Mouse (Mus musculus) thymus, adult 2 months (tissue): ENCODE data around the gene Zmynd19. TPM values are rescaled to one million over a fixed set of nuclear protein-coding genes. Genes with fewer than 3 reads are reported as not detected.
A peak's percentile ranks its signal among the peaks of the same experiment; 100 is the strongest.

ENCODE experiments used
- DNase-seq: peaks from one replicate; pipeline ENCODE4 v3.0.0; 2021
- H3K27ac ChIP-seq: fragments of 200-500 bp; 2 replicates; pipeline ENCODE4 v1.5.1; 2012; ENCODE audit warnings: low read length, control low read depth; ENCODE audit not compliant: control insufficient read depth, insufficient read depth
- H3K27me3 ChIP-seq: fragments of 200-500 bp; 2 replicates; pipeline ENCODE4 v1.6.1; 2012; ENCODE audit warnings: mild to moderate bottlenecking, low read length, moderate library complexity, mixed read lengths; ENCODE audit not compliant: control insufficient read depth, insufficient read depth
- H3K36me3 ChIP-seq: fragments of 200-500 bp; 2 replicates; pipeline ENCODE4 v1.6.1; 2012; ENCODE audit warnings: mild to moderate bottlenecking, low read length, moderate library complexity; ENCODE audit not compliant: control insufficient read depth, insufficient read depth
- H3K4me1 ChIP-seq: fragments of 200-500 bp; replicated peaks from 2 replicates; pipeline ENCODE4 v1.6.1; 2012; ENCODE audit warnings: low read length; ENCODE audit not compliant: control insufficient read depth, insufficient read depth
- H3K4me3 ChIP-seq: fragments of 200-500 bp; 2 replicates; pipeline ENCODE4 v1.5.1; 2012; ENCODE audit warnings: mild to moderate bottlenecking, low read length, control low read depth, moderate library complexity; ENCODE audit not compliant: control insufficient read depth, insufficient read depth
- CTCF ChIP-seq: fragments of 200-500 bp; IDR thresholded peaks from 2 replicates; pipeline ENCODE4 v1.5.1; 2012; ENCODE audit warnings: mild to moderate bottlenecking, control low read depth, low read length, moderate library complexity, borderline replicate concordance; ENCODE audit not compliant: control insufficient read depth, poor library complexity, insufficient read depth; ENCODE audit errors: extremely low read depth
- POLR2A ChIP-seq: fragments of 200-500 bp; IDR thresholded peaks from 2 replicates; pipeline ENCODE4 v1.6.1; 2012; ENCODE audit warnings: mild to moderate bottlenecking, low read length, control low read depth, moderate library complexity; ENCODE audit not compliant: control insufficient read depth, poor library complexity, insufficient read depth; ENCODE audit errors: extremely low read depth
- WGBS: fragments of 180-500 bp; shearing (Covaris S2); methylation state at CpG from one replicate; pipeline ENCODE4 v1.1.7; 2018; 5-methylcytosine and 5-hydroxymethylcytosine counted together
- polyA plus RNA-seq: library from polyadenylated mRNA; depleted of rRNA; stranded (reverse); fragments of >200 nt; gene quantifications from 2 replicates; pipeline ENCODE4 v1.2.3, GENCODE M21; 2012

The Zmynd19 gene
- polyA plus RNA-seq, 1 experiment, result 11.0 TPM

GRCm38 (mm10) chr2:24912189-24912588, 37.4 kb upstream of the Zmynd19 start:
- Histone ChIP-seq H3K36me3 (peaks cover 4% of the 10 kb centered on the region; the same call in 1 of the 2 replicates), H3K4me3 (no peak overlapping the region), H3K27ac (no peak overlapping the region), H3K27me3 (no peaks in the 10 kb centered on the region), H3K4me1 (no peaks in the 10 kb centered on the region)
- TF ChIP-seq CTCF, result no peak
- TF ChIP-seq POLR2A, result no peak
- no peak for DNase-seq
- WGBS, result 96% methylated on average over 4 of the region's 4 CpGs

- H3K4me3 ChIP-seq, result no peak overlapping the region
- no peak for DNase-seq
- H3K36me3 ChIP-seq, result peaks cover 4% of the 10 kb centered on the region; the same call in 1 of the 2 replicates
- no peaks in the 10 kb centered on the region for H3K27me3 ChIP-seq
- no peak overlapping the region for H3K27ac ChIP-seq
- TF ChIP-seq POLR2A (no peak), CTCF (no peak)
- no peaks in the 10 kb centered on the region for H3K4me1 ChIP-seq
Measured at GRCm38 (mm10) chr2:24912589-24912988, 37.0 kb upstream of the Zmynd19 start.

DNA sequence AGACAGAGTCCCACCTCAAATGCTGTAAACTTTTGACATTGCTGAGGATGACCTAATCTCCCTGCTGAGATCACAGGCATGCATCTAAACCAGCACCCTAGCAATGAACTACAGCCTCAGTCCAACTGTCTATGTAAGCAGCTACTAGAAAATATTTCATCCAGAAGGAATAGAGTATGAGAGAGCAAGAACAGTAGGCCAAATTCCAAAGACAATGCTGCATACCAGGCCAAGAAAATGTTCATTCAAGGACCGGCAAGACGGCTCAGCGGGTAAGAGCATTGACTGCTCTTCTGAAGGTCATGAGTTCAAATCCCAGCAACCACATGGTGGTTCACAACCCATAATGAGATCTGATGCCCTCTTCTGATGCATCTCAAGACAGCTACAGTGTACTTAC, 34.8 kb upstream of the Zmynd19 start:
- TF ChIP-seq CTCF (no peak), POLR2A (no peak)
- 0 out of 2 replicates have a peak, but pooled peaks cover 2% of the 10 kb centered on the region for H3K4me1 ChIP-seq
- H3K27me3 ChIP-seq, result no peaks in the 10 kb centered on the region
- no peak overlapping the region for H3K4me3 ChIP-seq
- peaks cover 4% of the 10 kb centered on the region; the same call in 1 of the 2 replicates for H3K36me3 ChIP-seq
- no peak for DNase-seq
- H3K27ac ChIP-seq, result no peak overlapping the region
- whole genome bisulfite sequencing, result 97% methylated on average over 3 of the region's 3 CpGs

GRCm38 (mm10) chr2:24918930-24919838, 30.4 kb upstream of the Zmynd19 start, which contains the start of gene Ehmt1:
Ehmt1 (minus strand) TSS chr2:24919614.
- DNase-seq, result peak; percentile 94
- peak; percentile 71 for TF ChIP-seq POLR2A
- no peak for TF ChIP-seq CTCF

GRCm38 (mm10) chr2:24919839-24920175, 29.8 kb upstream of the Zmynd19 start:
- TF ChIP-seq CTCF (no peak), POLR2A (no peak)
- 11% methylated on average over 8 of the region's 8 CpGs for WGBS
- peak overlapping the region; percentile 44 for H3K4me3 ChIP-seq
- 0 out of 2 replicates have a peak, but pooled peaks cover 2% of the 10 kb centered on the region for H3K4me1 ChIP-seq
- H3K27ac ChIP-seq, result peak overlapping the region; percentile 28; the same call in 1 of the 2 replicates
- no peaks in the 10 kb centered on the region for H3K27me3 ChIP-seq
- H3K36me3 ChIP-seq, result no peaks in the 10 kb centered on the region
- DNase-seq, result no peak

More at GRCm38 (mm10) chr2:24918930-24919838, 30.4 kb upstream of the Zmynd19 start, which contains the start of gene Ehmt1:
- no peaks in the 10 kb centered on the region for H3K27me3 ChIP-seq
- peak within 1 kb of the TSS; percentile 28; the same call in 1 of the 2 replicates for H3K27ac ChIP-seq
- no peaks in the 10 kb centered on the region for H3K36me3 ChIP-seq
- under 1% methylated on average over 107 of the region's 112 CpGs for WGBS
- H3K4me3 ChIP-seq, result peak within 1 kb of the TSS; percentile 98
- 0 out of 2 replicates have a peak, but pooled peaks cover 2% of the 10 kb centered on the region for H3K4me1 ChIP-seq

GRCm38 (mm10) chr2:24923561-24923960, 26.0 kb upstream of the Zmynd19 start:
- Histone ChIP-seq H3K4me3 (no peak overlapping the region), H3K4me1 (no peaks in the 10 kb centered on the region), H3K36me3 (peaks cover 9% of the 10 kb centered on the region; the same call in 1 of the 2 replicates), H3K27ac (no peak overlapping the region), H3K27me3 (no peaks in the 10 kb centered on the region)
- DNase-seq, result no peak
- WGBS, result 77% methylated on average over 2 of the region's 2 CpGs
- TF ChIP-seq CTCF (no peak), POLR2A (no peak)
